Mouse (Mus musculus): ENCODE data around the gene Ndst2. TPM values are rescaled to one million over a fixed set of nuclear protein-coding genes. Genes with fewer than 3 reads are reported as not detected.

The Ndst2 gene
- polyA plus RNA-seq, 1 experiment from 2014 or later: 19.1 TPM

GRCm38 (mm10) chr14:20700362-20700761 is 34.0 kb downstream of the Ndst2 start:
- 88% methylated on average over 3 of the region's 3 CpGs for WGBS (ENCODE audit: insufficient replicate concordance)
- H3K4me1 ChIP-seq (ENCODE audit: control insufficient read depth, insufficient read depth, low read length): peaks cover 32% of the 10 kb centered on the region

GRCm38 (mm10) chr14:20698515-20698914 is 35.8 kb downstream of the Ndst2 start:
- no peak overlapping the region for H3K4me3 ChIP-seq (ENCODE audit: low read depth, low read length)
- H3K36me3 ChIP-seq (ENCODE audit: control insufficient read depth, insufficient read depth, low read length): peaks cover 4% of the 10 kb centered on the region; the same call in 1 of the 2 replicates
- ATAC-seq (replicated peaks; ENCODE audit: insufficient number of reproducible peaks, low FRiP score, low TSS enrichment): no peak
- H3K27ac ChIP-seq (ENCODE audit: low read depth, low read length): no peak overlapping the region
- H3K27me3 ChIP-seq (ENCODE audit: control insufficient read depth, insufficient read depth, low read length): no peaks in the 10 kb centered on the region
- H3K9me3 ChIP-seq (replicated peaks; ENCODE audit: control insufficient read depth, low read length): no peaks in the 10 kb centered on the region
- peaks cover 39% of the 10 kb centered on the region for H3K4me1 ChIP-seq (ENCODE audit: control insufficient read depth, insufficient read depth, low read length)
- no peak overlapping the region for H3K9ac ChIP-seq (ENCODE audit: low read depth, low read length)
- H3K4me2 ChIP-seq: no peak overlapping the region
- 74% methylated on average over 2 of the region's 2 CpGs for WGBS (ENCODE audit: insufficient replicate concordance)

More at GRCm38 (mm10) chr14:20700362-20700761, 34.0 kb downstream of the Ndst2 start:
- H3K9ac ChIP-seq (ENCODE audit: low read depth, low read length): no peak overlapping the region
- H3K4me2 ChIP-seq: no peak overlapping the region
- H3K9me3 ChIP-seq (replicated peaks; ENCODE audit: control insufficient read depth, low read length): no peaks in the 10 kb centered on the region
- H3K4me3 ChIP-seq (ENCODE audit: low read depth, low read length): no peak overlapping the region
- H3K36me3 ChIP-seq (ENCODE audit: control insufficient read depth, insufficient read depth, low read length): peaks cover 5% of the 10 kb centered on the region; the same call in 1 of the 2 replicates
- no peak for ATAC-seq (replicated peaks; ENCODE audit: insufficient number of reproducible peaks, low FRiP score, low TSS enrichment)
- H3K27me3 ChIP-seq (ENCODE audit: control insufficient read depth, insufficient read depth, low read length): no peaks in the 10 kb centered on the region
- H3K27ac ChIP-seq (ENCODE audit: low read depth, low read length): no peak overlapping the region

GRCm38 (mm10) chr14:20696986-20697385 is 37.4 kb downstream of the Ndst2 start:
- Histone ChIP-seq H3K27me3 (ENCODE audit: control insufficient read depth, insufficient read depth, low read length) (no peaks in the 10 kb centered on the region), H3K27ac (ENCODE audit: low read depth, low read length) (no peak overlapping the region), H3K4me3 (ENCODE audit: low read depth, low read length) (peak overlapping the region; percentile 75; the same call in 1 of the 2 replicates), H3K4me2 (peak overlapping the region; percentile 78), H3K9me3 (replicated peaks; ENCODE audit: control insufficient read depth, low read length) (no peaks in the 10 kb centered on the region), H3K4me1 (ENCODE audit: control insufficient read depth, insufficient read depth, low read length) (peaks cover 39% of the 10 kb centered on the region), H3K9ac (ENCODE audit: low read depth, low read length) (no peak overlapping the region), H3K36me3 (ENCODE audit: control insufficient read depth, insufficient read depth, low read length) (peaks cover 16% of the 10 kb centered on the region)
- 21% methylated on average over 1 of the region's 1 CpGs for WGBS (ENCODE audit: insufficient replicate concordance)
- no peak for ATAC-seq (replicated peaks; ENCODE audit: insufficient number of reproducible peaks, low FRiP score, low TSS enrichment)

GRCm38 (mm10) chr14:20695761-20696520 is 38.4 kb downstream of the Ndst2 start:
- WGBS (ENCODE audit: insufficient replicate concordance): 15% methylated on average over 27 of the region's 27 CpGs
- Histone ChIP-seq H3K4me2 (peak overlapping the region; percentile 78), H3K36me3 (ENCODE audit: control insufficient read depth, insufficient read depth, low read length) (peaks cover 24% of the 10 kb centered on the region), H3K9me3 (replicated peaks; ENCODE audit: control insufficient read depth, low read length) (no peaks in the 10 kb centered on the region), H3K4me3 (ENCODE audit: low read depth, low read length) (peak overlapping the region; percentile 75), H3K27me3 (ENCODE audit: control insufficient read depth, insufficient read depth, low read length) (no peaks in the 10 kb centered on the region), H3K4me1 (ENCODE audit: control insufficient read depth, insufficient read depth, low read length) (peaks cover 31% of the 10 kb centered on the region), H3K9ac (ENCODE audit: low read depth, low read length) (peak overlapping the region; percentile 80), H3K27ac (ENCODE audit: low read depth, low read length) (peak overlapping the region; percentile 93)
- ATAC-seq (replicated peaks; ENCODE audit: insufficient number of reproducible peaks, low FRiP score, low TSS enrichment): no peak

- Histone ChIP-seq H3K9me3 (replicated peaks; ENCODE audit: control insufficient read depth, low read length) (no peaks in the 10 kb centered on the region), H3K27me3 (ENCODE audit: control insufficient read depth, insufficient read depth, low read length) (no peaks in the 10 kb centered on the region), H3K9ac (ENCODE audit: low read depth, low read length) (peak within 1 kb of the TSS; percentile 80), H3K4me3 (ENCODE audit: low read depth, low read length) (peak within 1 kb of the TSS; percentile 75), H3K4me2 (peak within 1 kb of the TSS; percentile 78), H3K36me3 (ENCODE audit: control insufficient read depth, insufficient read depth, low read length) (peaks cover 24% of the 10 kb centered on the region), H3K4me1 (ENCODE audit: control insufficient read depth, insufficient read depth, low read length) (peaks cover 31% of the 10 kb centered on the region), H3K27ac (ENCODE audit: low read depth, low read length) (peak within 1 kb of the TSS; percentile 93)
- under 1% methylated on average over 110 of the region's 111 CpGs for WGBS (ENCODE audit: insufficient replicate concordance)
- ATAC-seq (replicated peaks; ENCODE audit: insufficient number of reproducible peaks, low FRiP score, low TSS enrichment): peak; percentile 87
These were observed 39.2 kb downstream of the Ndst2 start, which contains the start of gene Fut11 for GRCm38 (mm10) chr14:20694884-20695760. Gene Fut11 (plus strand): TSS chr14:20694968.

DNA sequence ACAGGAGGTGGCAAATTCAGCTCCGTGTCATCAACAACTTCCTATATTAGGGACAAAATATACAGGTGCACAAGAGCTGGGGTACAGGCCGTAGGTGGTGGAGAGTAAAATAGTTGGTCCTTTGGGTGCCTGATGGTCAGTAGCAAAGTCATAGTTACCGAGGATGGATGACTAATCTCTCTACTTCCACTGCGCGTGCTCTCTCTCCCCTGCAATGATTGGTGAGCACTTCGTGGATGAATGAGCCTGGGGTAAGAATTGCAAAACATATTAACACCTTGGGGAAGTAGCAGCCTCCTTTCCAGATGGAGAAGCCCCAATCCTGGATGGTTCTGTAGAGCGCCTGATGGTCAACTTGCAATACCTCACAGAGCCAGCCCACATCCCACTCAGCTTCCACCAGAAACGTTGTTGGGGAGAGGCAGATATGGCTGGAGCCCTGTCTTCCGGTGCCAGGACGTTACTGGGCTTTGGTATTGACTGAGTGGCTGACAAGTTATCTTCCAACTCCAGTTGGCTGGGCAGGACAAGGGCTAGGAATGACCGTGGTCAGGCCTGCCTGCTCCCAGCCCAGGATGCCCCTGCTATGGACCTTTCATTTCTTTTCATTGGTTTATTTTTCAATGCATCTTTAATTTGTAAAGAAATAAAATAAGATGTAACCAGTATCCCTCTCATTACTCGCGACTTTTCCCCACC is 40.0 kb downstream of the Ndst2 start:
- peak overlapping the region; percentile 93 for H3K27ac ChIP-seq (ENCODE audit: low read depth, low read length)
- H3K9ac ChIP-seq (ENCODE audit: low read depth, low read length): peak overlapping the region; percentile 80
- H3K36me3 ChIP-seq (ENCODE audit: control insufficient read depth, insufficient read depth, low read length): peaks cover 32% of the 10 kb centered on the region
- H3K4me2 ChIP-seq: peak overlapping the region; percentile 78
- H3K9me3 ChIP-seq (replicated peaks; ENCODE audit: control insufficient read depth, low read length): no peaks in the 10 kb centered on the region
- WGBS (ENCODE audit: insufficient replicate concordance): 44% methylated on average over 13 of the region's 13 CpGs
- H3K4me1 ChIP-seq (ENCODE audit: control insufficient read depth, insufficient read depth, low read length): peaks cover 31% of the 10 kb centered on the region
- H3K27me3 ChIP-seq (ENCODE audit: control insufficient read depth, insufficient read depth, low read length): no peaks in the 10 kb centered on the region
- ATAC-seq (replicated peaks; ENCODE audit: insufficient number of reproducible peaks, low FRiP score, low TSS enrichment): peak; percentile 36
- H3K4me3 ChIP-seq (ENCODE audit: low read depth, low read length): peak overlapping the region; percentile 75

GRCm38 (mm10) chr14:20693589-20694101 is 40.7 kb downstream of the Ndst2 start:
- Histone ChIP-seq H3K36me3 (ENCODE audit: control insufficient read depth, insufficient read depth, low read length) (peaks cover 39% of the 10 kb centered on the region), H3K9ac (ENCODE audit: low read depth, low read length) (no peak overlapping the region), H3K4me3 (ENCODE audit: low read depth, low read length) (no peak overlapping the region), H3K4me2 (no peak overlapping the region; the same call in 1 of the 2 replicates), H3K27ac (ENCODE audit: low read depth, low read length) (peak overlapping the region; percentile 5; the same call in 1 of the 2 replicates), H3K4me1 (ENCODE audit: control insufficient read depth, insufficient read depth, low read length) (peaks cover 29% of the 10 kb centered on the region), H3K9me3 (replicated peaks; ENCODE audit: control insufficient read depth, low read length) (no peaks in the 10 kb centered on the region), H3K27me3 (ENCODE audit: control insufficient read depth, insufficient read depth, low read length) (no peaks in the 10 kb centered on the region)
- no peak for ATAC-seq (replicated peaks; ENCODE audit: insufficient number of reproducible peaks, low FRiP score, low TSS enrichment)
- WGBS (ENCODE audit: insufficient replicate concordance): 81% methylated on average over 10 of the region's 10 CpGs

GRCm38 (mm10) chr14:20691772-20692171 is 42.6 kb downstream of the Ndst2 start:
- peaks cover 57% of the 10 kb centered on the region for H3K36me3 ChIP-seq (ENCODE audit: control insufficient read depth, insufficient read depth, low read length)
- no peak for ATAC-seq (replicated peaks; ENCODE audit: insufficient number of reproducible peaks, low FRiP score, low TSS enrichment)
- no peak overlapping the region for H3K27ac ChIP-seq (ENCODE audit: low read depth, low read length)
- 93% methylated on average over 6 of the region's 6 CpGs for WGBS (ENCODE audit: insufficient replicate concordance)
- no peaks in the 10 kb centered on the region for H3K27me3 ChIP-seq (ENCODE audit: control insufficient read depth, insufficient read depth, low read length)
- no peaks in the 10 kb centered on the region for H3K9me3 ChIP-seq (replicated peaks; ENCODE audit: control insufficient read depth, low read length)
- no peak overlapping the region for H3K4me3 ChIP-seq (ENCODE audit: low read depth, low read length)
- peaks cover 16% of the 10 kb centered on the region for H3K4me1 ChIP-seq (ENCODE audit: control insufficient read depth, insufficient read depth, low read length)
- H3K4me2 ChIP-seq: no peak overlapping the region
- H3K9ac ChIP-seq (ENCODE audit: low read depth, low read length): no peak overlapping the region

Data from heart, embryonic 11.5 days (tissue).